Mouse (Mus musculus): ENCODE results near the gene Dcst1. TPM values are rescaled to one million over a fixed set of nuclear protein-coding genes. Genes with fewer than 3 reads are reported as not detected.
A peak's percentile ranks its signal among the peaks of the same experiment; 100 is the strongest.

The Dcst1 gene
- 0.31 and 0.41 TPM in 2 replicates for polyA plus RNA-seq (2014; fragmentation: Nextera tagmentation; extraction: Ambion mirVana)

DNA sequence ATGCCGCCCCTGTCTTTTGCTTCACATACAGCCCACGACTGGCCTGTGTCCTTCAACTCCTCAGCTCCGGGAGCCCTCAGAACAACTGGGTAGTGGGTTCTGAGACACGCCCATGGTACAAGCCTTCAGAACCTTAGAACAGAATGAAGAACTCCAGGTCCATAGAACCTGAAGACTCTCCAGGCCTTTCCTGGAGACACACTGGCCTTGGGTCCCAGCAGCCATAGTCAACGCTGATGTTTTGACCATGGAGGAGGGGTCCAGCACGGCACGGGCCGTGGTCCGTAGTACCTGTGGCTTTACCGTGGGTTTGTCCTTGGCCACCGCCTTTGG is at the start of gene Dcst1:
Gene Dcst1 (minus strand): TSS at position 101 of the 333 bp plus-strand sequence.
- 92% methylated on average over 11 of the region's 11 CpGs for WGBS
- Histone ChIP-seq H3K9me3 (ENCODE audit: control insufficient read depth, low read length) (no peaks in the 10 kb centered on the region), H3K4me1 (ENCODE audit: control insufficient read depth, insufficient read depth, low read length) (no peaks in the 10 kb centered on the region), H3K4me2 (ENCODE audit: low read depth) (no peak within 1 kb of the TSS), H3K36me3 (ENCODE audit: control insufficient read depth, insufficient read depth, low read length) (no peaks in the 10 kb centered on the region), H3K4me3 (ENCODE audit: low read depth, low read length) (no peak within 1 kb of the TSS), H3K9ac (ENCODE audit: low read length) (no peak within 1 kb of the TSS), H3K27ac (ENCODE audit: low read depth, low read length) (no peak within 1 kb of the TSS), H3K27me3 (ENCODE audit: control insufficient read depth, insufficient read depth, low read length) (no peaks in the 10 kb centered on the region)
- DNase-seq (ENCODE audit: low spot score): no peak
- ATAC-seq (ENCODE audit: insufficient read depth, low FRiP score, low TSS enrichment): no peak

DNA sequence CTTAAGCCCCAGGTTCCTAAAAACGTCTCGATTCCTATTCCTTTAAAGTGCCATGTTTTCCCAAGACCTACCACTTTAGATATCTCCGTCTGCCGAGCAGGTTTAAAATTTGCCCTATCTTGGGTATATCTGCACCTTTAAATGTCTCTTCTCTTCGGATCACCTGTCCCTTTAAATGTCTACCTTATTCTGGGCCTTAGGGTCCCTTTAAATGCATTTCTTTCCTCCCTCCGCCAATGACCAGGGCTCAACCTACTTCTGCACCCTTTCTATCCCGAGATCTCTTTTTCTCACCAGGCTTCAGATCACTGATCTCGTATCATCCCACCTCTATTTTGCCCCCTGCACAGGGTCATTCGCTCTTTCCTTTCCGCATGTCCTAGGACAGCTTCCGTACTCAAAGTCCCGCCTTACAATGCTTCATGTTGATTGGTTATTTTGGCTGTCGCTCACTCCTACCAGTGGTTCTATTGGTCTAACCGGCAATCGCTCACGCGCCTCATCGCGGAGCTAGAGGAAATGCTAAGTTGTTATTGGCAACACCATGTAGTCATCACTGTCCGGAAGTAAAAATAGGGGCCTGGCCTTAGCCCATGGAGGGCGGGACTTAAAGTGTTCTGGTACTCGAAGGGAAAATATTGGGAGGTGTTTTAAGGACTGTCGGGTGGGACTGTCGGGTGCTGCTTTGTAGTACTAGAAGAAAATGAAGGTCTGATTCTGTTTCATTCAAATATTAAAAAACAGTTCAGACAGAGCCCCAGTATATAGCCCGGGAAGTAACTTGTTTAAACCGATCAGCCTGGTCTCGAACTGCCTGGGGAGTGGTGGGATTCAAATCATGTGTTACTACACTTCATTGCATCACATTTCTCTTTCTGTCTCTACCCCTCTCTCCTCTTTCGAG is 46.7 kb upstream of the Dcst1 start, which contains the start of gene Flad1:
Gene Flad1 (minus strand): TSS at position 381 of the 904 bp plus-strand sequence.
- Histone ChIP-seq H3K36me3 (ENCODE audit: control insufficient read depth, insufficient read depth, low read length) (peaks cover 11% of the 10 kb centered on the region), H3K4me2 (ENCODE audit: low read depth) (peak within 1 kb of the TSS; percentile 69), H3K27me3 (ENCODE audit: control insufficient read depth, insufficient read depth, low read length) (no peaks in the 10 kb centered on the region), H3K4me3 (ENCODE audit: low read depth, low read length) (peak within 1 kb of the TSS; percentile 54), H3K9ac (ENCODE audit: low read length) (peak within 1 kb of the TSS; percentile 61), H3K9me3 (ENCODE audit: control insufficient read depth, low read length) (no peaks in the 10 kb centered on the region), H3K27ac (ENCODE audit: low read depth, low read length) (no peak within 1 kb of the TSS), H3K4me1 (ENCODE audit: control insufficient read depth, insufficient read depth, low read length) (peaks cover 7% of the 10 kb centered on the region)
- 6% methylated on average over 28 of the region's 28 CpGs for WGBS
- ATAC-seq (ENCODE audit: insufficient read depth, low FRiP score, low TSS enrichment): peak; percentile 98
- DNase-seq (ENCODE audit: low spot score): peak; percentile 97

DNA sequence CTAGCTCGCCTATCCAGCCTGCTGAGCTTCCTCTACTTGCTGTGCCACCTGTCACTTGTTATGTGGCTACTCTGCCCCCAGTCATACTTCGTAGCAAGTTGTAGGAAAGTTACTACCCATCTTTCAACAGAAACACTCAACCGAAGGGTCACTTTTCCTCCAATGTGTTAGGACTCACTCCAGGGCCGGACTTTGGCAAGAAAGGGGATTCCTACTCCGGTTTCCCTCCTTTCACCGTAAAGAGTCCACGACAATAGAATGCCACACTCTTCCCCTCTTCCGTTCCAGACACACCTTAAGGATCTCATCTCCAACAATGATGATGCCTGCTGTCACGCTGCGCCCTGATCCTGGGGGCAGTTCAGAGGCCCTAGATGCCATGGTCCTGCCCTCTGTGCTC is 45.8 kb upstream of the Dcst1 start:
- Histone ChIP-seq H3K36me3 (ENCODE audit: control insufficient read depth, insufficient read depth, low read length) (peaks cover 9% of the 10 kb centered on the region), H3K4me2 (ENCODE audit: low read depth) (peak overlapping the region; percentile 69), H3K4me1 (ENCODE audit: control insufficient read depth, insufficient read depth, low read length) (peaks cover 5% of the 10 kb centered on the region), H3K9ac (ENCODE audit: low read length) (peak overlapping the region; percentile 61), H3K9me3 (ENCODE audit: control insufficient read depth, low read length) (no peaks in the 10 kb centered on the region), H3K27ac (ENCODE audit: low read depth, low read length) (no peak overlapping the region), H3K27me3 (ENCODE audit: control insufficient read depth, insufficient read depth, low read length) (no peaks in the 10 kb centered on the region), H3K4me3 (ENCODE audit: low read depth, low read length) (peak overlapping the region; percentile 54)
- DNase-seq (ENCODE audit: low spot score) (no peak), ATAC-seq (ENCODE audit: insufficient read depth, low FRiP score, low TSS enrichment) (no peak)
- WGBS: 82% methylated on average over 10 of the region's 10 CpGs

DNA sequence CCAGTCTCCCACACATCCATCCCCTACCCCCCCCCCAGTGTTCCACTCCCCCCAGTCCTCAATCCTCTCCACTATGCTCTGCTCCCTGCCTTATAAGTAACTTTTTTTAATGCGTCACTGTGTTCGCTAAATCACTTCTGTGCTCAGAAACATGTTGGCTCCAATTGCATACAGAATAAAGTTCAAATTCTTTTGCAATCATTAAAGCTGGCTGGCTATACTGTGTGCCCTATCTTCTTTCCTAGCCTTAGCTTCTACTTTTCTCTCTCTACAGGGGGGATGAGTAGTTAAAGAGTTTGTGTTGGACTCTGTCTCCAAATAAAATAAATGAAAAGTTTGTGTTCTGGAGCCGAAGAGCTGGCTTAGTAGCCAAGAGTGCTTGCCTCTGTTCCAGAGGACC is 44.6 kb upstream of the Dcst1 start:
- DNase-seq (ENCODE audit: low spot score): no peak
- 95% methylated on average over 3 of the region's 3 CpGs for WGBS

DNA sequence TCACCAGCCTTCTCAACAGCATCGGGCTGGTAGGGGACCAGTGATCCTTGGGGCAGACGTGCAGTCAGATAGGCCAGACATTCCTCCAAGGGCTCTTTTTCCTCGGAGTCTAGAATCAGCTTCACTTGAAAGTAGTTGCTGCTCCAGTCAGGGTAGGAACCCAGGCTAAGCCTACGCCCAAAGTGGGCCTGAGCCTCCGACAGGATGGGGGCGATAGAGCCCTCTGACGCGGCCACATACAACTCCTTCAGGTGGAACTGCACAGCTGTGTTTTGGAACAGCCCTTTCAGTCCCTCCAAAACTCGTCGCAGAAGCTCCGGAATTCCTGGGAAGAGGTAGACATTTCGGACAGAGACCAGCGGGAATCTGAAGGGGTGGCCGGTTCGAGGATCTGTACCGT is 43.4 kb upstream of the Dcst1 start:
- ATAC-seq (ENCODE audit: insufficient read depth, low FRiP score, low TSS enrichment) (no peak), DNase-seq (ENCODE audit: low spot score) (no peak)
- WGBS: 63% methylated on average over 16 of the region's 16 CpGs
- peaks cover 5% of the 10 kb centered on the region for H3K36me3 ChIP-seq (ENCODE audit: control insufficient read depth, insufficient read depth, low read length)
- H3K27me3 ChIP-seq (ENCODE audit: control insufficient read depth, insufficient read depth, low read length): no peaks in the 10 kb centered on the region
- peaks cover 5% of the 10 kb centered on the region for H3K4me1 ChIP-seq (ENCODE audit: control insufficient read depth, insufficient read depth, low read length)
- no peak overlapping the region for H3K4me2 ChIP-seq (ENCODE audit: low read depth)
- no peak overlapping the region for H3K27ac ChIP-seq (ENCODE audit: low read depth, low read length)
- no peak overlapping the region for H3K4me3 ChIP-seq (ENCODE audit: low read depth, low read length)
- H3K9me3 ChIP-seq (ENCODE audit: control insufficient read depth, low read length): no peaks in the 10 kb centered on the region
- H3K9ac ChIP-seq (ENCODE audit: low read length): no peak overlapping the region

More for the DNA sequence above, 44.6 kb upstream of the Dcst1 start:
- no peak overlapping the region for H3K27ac ChIP-seq (ENCODE audit: low read depth, low read length)
- H3K9ac ChIP-seq (ENCODE audit: low read length): no peak overlapping the region
- H3K4me1 ChIP-seq (ENCODE audit: control insufficient read depth, insufficient read depth, low read length): peaks cover 5% of the 10 kb centered on the region
- no peak overlapping the region for H3K4me3 ChIP-seq (ENCODE audit: low read depth, low read length)
- ATAC-seq (ENCODE audit: insufficient read depth, low FRiP score, low TSS enrichment): no peak
- peaks cover 6% of the 10 kb centered on the region for H3K36me3 ChIP-seq (ENCODE audit: control insufficient read depth, insufficient read depth, low read length)
- H3K4me2 ChIP-seq (ENCODE audit: low read depth): no peak overlapping the region
- H3K27me3 ChIP-seq (ENCODE audit: control insufficient read depth, insufficient read depth, low read length): no peaks in the 10 kb centered on the region
- H3K9me3 ChIP-seq (ENCODE audit: control insufficient read depth, low read length): no peaks in the 10 kb centered on the region

DNA sequence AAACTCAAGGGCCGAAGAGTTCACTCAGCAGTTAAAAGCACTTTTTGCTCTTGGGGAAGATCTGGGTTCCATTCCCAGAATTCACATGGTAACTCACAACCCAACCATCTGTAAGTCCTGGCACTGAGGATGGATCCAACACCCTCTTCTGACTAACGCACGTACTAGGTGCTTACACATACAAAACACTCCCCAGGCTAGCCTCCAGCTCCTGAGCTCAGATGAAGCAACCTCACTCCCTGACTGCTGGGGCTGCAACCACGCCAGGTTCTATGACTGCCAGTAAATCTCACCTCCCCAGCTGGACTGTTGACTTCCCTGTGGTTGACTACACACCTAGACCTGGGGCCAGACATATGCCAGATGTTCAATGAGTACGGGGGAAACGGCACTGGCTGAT is 41.8 kb upstream of the Dcst1 start:
- Histone ChIP-seq H3K4me1 (ENCODE audit: control insufficient read depth, insufficient read depth, low read length) (peaks cover 5% of the 10 kb centered on the region), H3K36me3 (ENCODE audit: control insufficient read depth, insufficient read depth, low read length) (peaks cover 5% of the 10 kb centered on the region), H3K27me3 (ENCODE audit: control insufficient read depth, insufficient read depth, low read length) (no peaks in the 10 kb centered on the region), H3K4me2 (ENCODE audit: low read depth) (no peak overlapping the region), H3K4me3 (ENCODE audit: low read depth, low read length) (no peak overlapping the region), H3K9ac (ENCODE audit: low read length) (no peak overlapping the region), H3K9me3 (ENCODE audit: control insufficient read depth, low read length) (no peaks in the 10 kb centered on the region), H3K27ac (ENCODE audit: low read depth, low read length) (no peak overlapping the region)
- DNase-seq (ENCODE audit: low spot score): no peak
- 93% methylated on average over 6 of the region's 6 CpGs for WGBS
- no peak for ATAC-seq (ENCODE audit: insufficient read depth, low FRiP score, low TSS enrichment)

DNA sequence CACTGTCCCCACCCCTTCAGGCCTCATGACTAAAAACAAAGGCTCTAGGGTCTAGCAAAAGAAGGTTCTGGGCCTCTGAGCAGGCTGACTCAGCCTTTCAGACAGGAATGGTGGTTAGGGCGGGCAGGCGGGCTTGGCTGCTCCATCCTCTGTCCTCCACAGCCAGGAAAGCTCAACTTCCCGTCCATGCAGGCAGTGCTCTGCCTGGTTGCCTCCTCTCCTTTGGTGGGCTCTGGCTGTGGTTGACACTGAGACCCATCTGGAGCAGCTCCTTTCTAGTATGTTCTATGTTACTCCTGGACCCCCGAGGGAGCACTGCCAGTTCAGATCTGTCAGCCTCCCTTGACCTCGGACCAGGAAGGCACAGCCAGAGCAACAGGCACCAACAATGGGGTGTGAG is 37.6 kb upstream of the Dcst1 start, which contains the start of gene Lenep:
Gene Lenep (minus strand): TSS at position 101 of the 400 bp plus-strand sequence.
- no peaks in the 10 kb centered on the region for H3K4me1 ChIP-seq (ENCODE audit: control insufficient read depth, insufficient read depth, low read length)
- no peaks in the 10 kb centered on the region for H3K9me3 ChIP-seq (ENCODE audit: control insufficient read depth, low read length)
- H3K36me3 ChIP-seq (ENCODE audit: control insufficient read depth, insufficient read depth, low read length): peaks cover 3% of the 10 kb centered on the region
- DNase-seq (ENCODE audit: low spot score): no peak
- no peak for ATAC-seq (ENCODE audit: insufficient read depth, low FRiP score, low TSS enrichment)
- no peak within 1 kb of the TSS for H3K9ac ChIP-seq (ENCODE audit: low read length)
- 89% methylated on average over 5 of the region's 5 CpGs for WGBS
- no peak within 1 kb of the TSS; the same call in 1 of the 2 replicates for H3K4me3 ChIP-seq (ENCODE audit: low read depth, low read length)
- H3K27me3 ChIP-seq (ENCODE audit: control insufficient read depth, insufficient read depth, low read length): no peaks in the 10 kb centered on the region
- H3K4me2 ChIP-seq (ENCODE audit: low read depth): no peak within 1 kb of the TSS
- no peak within 1 kb of the TSS for H3K27ac ChIP-seq (ENCODE audit: low read depth, low read length)

DNA sequence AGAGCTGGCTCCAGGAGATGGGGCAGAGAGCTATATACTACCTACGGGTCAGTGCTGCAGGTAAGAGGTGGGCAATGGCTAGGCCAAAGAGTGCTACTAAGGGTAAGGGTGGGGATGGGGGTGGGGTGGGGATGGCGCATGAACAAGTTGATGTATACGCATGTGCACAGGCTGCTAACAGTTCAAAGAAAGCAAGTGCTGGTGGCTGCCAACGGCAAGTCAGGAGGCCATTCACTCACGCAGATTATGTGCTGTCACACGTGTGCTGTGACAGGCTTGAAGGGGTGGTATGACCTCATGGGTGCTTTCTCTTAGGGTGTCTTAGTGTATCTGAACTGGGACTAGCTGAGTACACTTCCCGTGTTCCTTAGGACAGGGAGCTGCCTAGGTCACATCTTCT is 36.3 kb upstream of the Dcst1 start:
- 92% methylated on average over 7 of the region's 7 CpGs for WGBS
- peaks cover 4% of the 10 kb centered on the region; the same call in 1 of the 2 replicates for H3K4me1 ChIP-seq (ENCODE audit: control insufficient read depth, insufficient read depth, low read length)
- DNase-seq (ENCODE audit: low spot score): no peak

DNA sequence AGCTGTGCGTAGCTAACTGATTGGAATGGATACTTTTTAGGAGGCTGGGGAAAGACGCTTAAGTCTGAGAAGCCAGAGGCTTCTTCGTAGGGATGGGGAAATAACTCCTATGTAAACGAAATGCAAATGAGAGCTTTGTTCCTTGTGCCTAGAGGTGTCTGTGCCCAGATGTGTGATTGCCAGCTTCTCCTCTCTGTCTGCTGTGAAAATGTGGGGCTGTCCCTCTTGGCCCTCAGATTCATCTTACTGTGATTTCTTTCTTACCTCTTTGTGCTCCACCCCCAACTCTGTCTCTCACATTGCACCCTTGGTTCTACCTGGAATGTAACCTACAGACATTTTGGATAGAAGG is 31.6 kb upstream of the Dcst1 start:
- Histone ChIP-seq H3K36me3 (ENCODE audit: control insufficient read depth, insufficient read depth, low read length) (no peaks in the 10 kb centered on the region), H3K4me1 (ENCODE audit: control insufficient read depth, insufficient read depth, low read length) (peaks cover 28% of the 10 kb centered on the region), H3K27me3 (ENCODE audit: control insufficient read depth, insufficient read depth, low read length) (peaks cover 14% of the 10 kb centered on the region), H3K9me3 (ENCODE audit: control insufficient read depth, low read length) (no peaks in the 10 kb centered on the region), H3K27ac (ENCODE audit: low read depth, low read length) (no peak overlapping the region), H3K9ac (ENCODE audit: low read length) (no peak overlapping the region; the same call in 1 of the 2 replicates), H3K4me3 (ENCODE audit: low read depth, low read length) (peak overlapping the region; percentile 51), H3K4me2 (ENCODE audit: low read depth) (peak overlapping the region; percentile 99)
- ATAC-seq (ENCODE audit: insufficient read depth, low FRiP score, low TSS enrichment) (no peak), DNase-seq (ENCODE audit: low spot score) (no peak)
- 3% methylated on average over 4 of the region's 4 CpGs for WGBS

More for the DNA sequence above, 36.3 kb upstream of the Dcst1 start:
- Histone ChIP-seq H3K27ac (ENCODE audit: low read depth, low read length) (no peak overlapping the region), H3K27me3 (ENCODE audit: control insufficient read depth, insufficient read depth, low read length) (no peaks in the 10 kb centered on the region), H3K9ac (ENCODE audit: low read length) (no peak overlapping the region), H3K4me2 (ENCODE audit: low read depth) (no peak overlapping the region), H3K9me3 (ENCODE audit: control insufficient read depth, low read length) (no peaks in the 10 kb centered on the region), H3K36me3 (ENCODE audit: control insufficient read depth, insufficient read depth, low read length) (no peaks in the 10 kb centered on the region; the same call in 1 of the 2 replicates), H3K4me3 (ENCODE audit: low read depth, low read length) (no peak overlapping the region)
- no peak for ATAC-seq (ENCODE audit: insufficient read depth, low FRiP score, low TSS enrichment)
